Mouse (Mus musculus): ENCODE results near the gene Zbtb5. TPM values are rescaled to one million over a fixed set of nuclear protein-coding genes. Genes with fewer than 3 reads are reported as not detected.

The Zbtb5 gene
- total and polyA plus RNA-seq, 3 experiments: 9.1 to 10.2 TPM; not detected in 1

GRCm38 (mm10) chr4:45015615-45016014 lies 3.4 kb upstream of the Zbtb5 start (continued):
- TF ChIP-seq TAL1 (IDR thresholded peaks at IDR 0.05; ENCODE audit: low read length) (no peak), MAFK (IDR thresholded peaks at IDR 0.05; ENCODE audit: borderline replicate concordance, low read depth, low read length) (no peak), KAT2A (conservative IDR thresholded peaks at IDR 0.05; ENCODE audit: low read depth, low read length) (no peak), ZC3H11A (IDR thresholded peaks at IDR 0.05; ENCODE audit: low read depth, low read length) (peak; percentile 84), MAZ (IDR thresholded peaks at IDR 0.05; ENCODE audit: low read depth, low read length) (no peak)

GRCm38 (mm10) chr4:45013537-45013936 lies 1.3 kb upstream of the Zbtb5 start:
- DNase-seq (ENCODE audit: low read depth, low spot score): peak; percentile 64
- H3K36me3 ChIP-seq (ENCODE audit: control insufficient read depth in 1 of 2, insufficient read depth in 2 of 2, low read length in 2 of 2): peaks cover 0 to 21% of the 10 kb centered on the region in 2 experiments; a peak in 2 of 4 replicates
- H3K4me3 ChIP-seq (ENCODE audit: control insufficient read depth in 1 of 2, insufficient read depth in 1 of 2, low read depth in 2 of 2, low read length in 2 of 2): peak overlapping the region; percentile 67 to 72
- TF ChIP-seq TCF12 (IDR thresholded peaks at IDR 0.05; ENCODE audit: low read depth, low read length): no peak
- no peak for TF ChIP-seq TBP (IDR thresholded peaks at IDR 0.05; ENCODE audit: low read depth, low read length)
- TF ChIP-seq ZC3H11A (IDR thresholded peaks at IDR 0.05; ENCODE audit: low read depth, low read length): no peak
- no peak for TF ChIP-seq GATA1 (IDR thresholded peaks at IDR 0.05; ENCODE audit: low read depth, low read length)
- no peak for TF ChIP-seq POLR2A (IDR thresholded peaks at IDR 0.05; ENCODE audit: control insufficient read depth in 1 of 2, insufficient read depth in 1 of 2, low read depth in 1 of 2, low read length in 2 of 2, poor library complexity in 1 of 2)
- no peak for TF ChIP-seq CHD2 (IDR thresholded peaks at IDR 0.05; ENCODE audit: low read length)
- TF ChIP-seq BHLHE40 (IDR thresholded peaks at IDR 0.05; ENCODE audit: borderline replicate concordance, low read depth, low read length): no peak
- no peak for TF ChIP-seq SIN3A (IDR thresholded peaks at IDR 0.05; ENCODE audit: low read length)
- TF ChIP-seq MAFK (IDR thresholded peaks at IDR 0.05; ENCODE audit: borderline replicate concordance, low read depth, low read length): no peak
- TF ChIP-seq ZKSCAN1 (IDR thresholded peaks at IDR 0.05; ENCODE audit: low read depth, low read length): no peak
- TF ChIP-seq UBTF (IDR thresholded peaks at IDR 0.05; ENCODE audit: borderline replicate concordance, insufficient read depth, low read depth, low read length): no peak
- no peak for TF ChIP-seq RAD21 (IDR thresholded peaks at IDR 0.05; ENCODE audit: low read depth, low read length)
- peak; percentile 72 for TF ChIP-seq USF1 (IDR thresholded peaks at IDR 0.05; ENCODE audit: low read depth, low read length)
- TF ChIP-seq MYB (IDR thresholded peaks at IDR 0.05; ENCODE audit: low read depth, low read length): no peak
- TF ChIP-seq JUND (IDR thresholded peaks at IDR 0.05; ENCODE audit: low read depth, low read length): no peak
- no peak for TF ChIP-seq EP300 (IDR thresholded peaks at IDR 0.05; ENCODE audit: low read depth in 1 of 2, low read length in 2 of 2)
- TF ChIP-seq RCOR1 (IDR thresholded peaks at IDR 0.05; ENCODE audit: low read depth, low read length): no peak
- TF ChIP-seq CHD1 (IDR thresholded peaks at IDR 0.05; ENCODE audit: low read depth, low read length): peak; percentile 60; the same call in 1 of the 2 replicates
- no peak for TF ChIP-seq NRF1 (IDR thresholded peaks at IDR 0.05; ENCODE audit: insufficient read depth, low read depth, low read length, poor library complexity, severe bottlenecking)
- no peak for TF ChIP-seq POLR2AphosphoS2 (IDR thresholded peaks at IDR 0.05; ENCODE audit: low read length)
- TF ChIP-seq CTCF (IDR thresholded peaks at IDR 0.05 in 2 of 3, conservative IDR thresholded peaks at IDR 0.05 in 1 of 3; ENCODE audit: control insufficient read depth in 1 of 3, insufficient read depth in 1 of 3, low read depth in 2 of 3, low read length in 3 of 3, poor library complexity in 1 of 3, severe bottlenecking in 1 of 3): no peak
- TF ChIP-seq MYC (IDR thresholded peaks at IDR 0.05; ENCODE audit: low read depth, low read length): peak; percentile 76; the same call in 1 of the 2 replicates
- TF ChIP-seq ZMIZ1 (IDR thresholded peaks at IDR 0.05; ENCODE audit: low read depth, low read length): no peak
- TF ChIP-seq MAX (IDR thresholded peaks at IDR 0.05; ENCODE audit: low read length): peak; percentile 78; the same call in 1 of the 2 replicates
- no peak for TF ChIP-seq SMC3 (IDR thresholded peaks at IDR 0.05; ENCODE audit: low read depth, low read length)
- TF ChIP-seq ETS1 (IDR thresholded peaks at IDR 0.05; ENCODE audit: low read depth, low read length): no peak
- TF ChIP-seq NELFE (IDR thresholded peaks at IDR 0.05; ENCODE audit: low read depth, low read length): no peak
- no peak for TF ChIP-seq TAL1 (IDR thresholded peaks at IDR 0.05; ENCODE audit: low read length)
- peak; percentile 58 for TF ChIP-seq MXI1 (IDR thresholded peaks at IDR 0.05; ENCODE audit: low read depth, low read length)
- TF ChIP-seq POLR2AphosphoS5 (IDR thresholded peaks at IDR 0.05; ENCODE audit: borderline replicate concordance, low read depth, low read length): no peak
- no peak for TF ChIP-seq USF2 (IDR thresholded peaks at IDR 0.05; ENCODE audit: borderline replicate concordance in 1 of 2, insufficient read depth in 1 of 2, low read depth in 1 of 2, low read length in 2 of 2)
- TF ChIP-seq E2F4 (IDR thresholded peaks at IDR 0.05; ENCODE audit: borderline replicate concordance, low read depth, low read length): no peak
- peak overlapping the region; percentile 66 for H3K9ac ChIP-seq (ENCODE audit: control insufficient read depth, low read depth, low read length, poor library complexity, severe bottlenecking)
- H3K4me1 ChIP-seq (ENCODE audit: control insufficient read depth in 1 of 2, insufficient read depth in 2 of 2, low read length in 2 of 2): peaks cover 4 to 20% of the 10 kb centered on the region in 2 experiments; a peak in 3 of 4 replicates
- peak overlapping the region; percentile 97 for H3K27ac ChIP-seq (ENCODE audit: control insufficient read depth, low read depth, low read length)
- H3K9me3 ChIP-seq (replicated peaks; ENCODE audit: insufficient read depth, low read length): no peaks in the 10 kb centered on the region
- H3K79me2 ChIP-seq (ENCODE audit: control insufficient read depth, insufficient read depth, low read length, poor library complexity): peaks cover 17% of the 10 kb centered on the region
- no peaks in the 10 kb centered on the region for H3K27me3 ChIP-seq (ENCODE audit: control insufficient read depth in 1 of 2, insufficient read depth in 2 of 2, low read length in 2 of 2)
